ENCODE assay signal across 9 mouse cellular contexts in genomic region chr9:70921781-70922565, GRCm38 (mm10). TPM values are rescaled to one million over a fixed set of nuclear protein-coding genes. Genes with fewer than 3 reads are reported as not detected.
DNase-seq lines count a peak whose midpoint lies in the region; ATAC-seq and TF ChIP-seq lines count a peak whose summit lies in the region.
"Had no signal": no experiment of that assay in that cellular context is flagged by ENCODE, and none has a peak within 500 bp of the region (broad histone marks: within the 10 kb centered on the region; RNA-seq: fewer than 3 reads in every experiment).

No protein-coding gene starts in this region.

- peaks cover 22% of the 10 kb centered on the region for H3K4me1 ChIP-seq in hindbrain, embryonic 13.5 days (replicated peaks)
- H3K4me1 ChIP-seq in hindbrain, embryonic 12.5 days, result peaks cover under 1% of the 10 kb centered on the region
- H3K4me1 ChIP-seq in heart, embryonic 16.5 days (ENCODE audit: control insufficient read depth, insufficient read depth, low read length), result peaks cover 16% of the 10 kb centered on the region
- H3K4me1 ChIP-seq in stomach, postnatal 0 days (replicated peaks; ENCODE audit: control insufficient read depth, insufficient read depth), result peaks cover 3% of the 10 kb centered on the region; the same call in 1 of the 2 replicates

- no peaks in the 10 kb centered on the region for H3K36me3 ChIP-seq in hindbrain, embryonic 13.5 days
- no peaks in the 10 kb centered on the region for H3K36me3 ChIP-seq in hindbrain, embryonic 12.5 days
- no peaks in the 10 kb centered on the region for H3K36me3 ChIP-seq in heart, embryonic 16.5 days (ENCODE audit: control insufficient read depth, insufficient read depth)
- no peaks in the 10 kb centered on the region for H3K36me3 ChIP-seq in stomach, postnatal 0 days (ENCODE audit: control insufficient read depth, insufficient read depth, low read length)
- H3K36me3 ChIP-seq: neural tube, embryonic 12.5 days had no signal

- DNase-seq in MEL-GATA-1-ER (ENCODE audit: extremely low read depth, low read depth), result peak; percentile 89
- peak; percentile 35 for DNase-seq in cerebellum, adult 8-10 months
- peak; percentile 32 for DNase-seq in lung, postnatal 36 days
- DNase-seq in stomach, postnatal 0 days (ENCODE audit: low spot score), result peak; percentile 59
- DNase-seq in gastrocnemius, adult 8-10 months (ENCODE audit: low spot score in 2 of 2), result no peak

- no peaks in the 10 kb centered on the region for H3K27me3 ChIP-seq in hindbrain, embryonic 13.5 days
- no peaks in the 10 kb centered on the region for H3K27me3 ChIP-seq in hindbrain, embryonic 12.5 days
- H3K27me3 ChIP-seq in heart, embryonic 16.5 days (ENCODE audit: control insufficient read depth, insufficient read depth, low read length), result no peaks in the 10 kb centered on the region
- no peaks in the 10 kb centered on the region for H3K27me3 ChIP-seq in stomach, postnatal 0 days (ENCODE audit: control insufficient read depth, insufficient read depth, low read length)
- H3K27me3 ChIP-seq: neural tube, embryonic 12.5 days had no signal

- no peak overlapping the region for H3K4me2 ChIP-seq in hindbrain, embryonic 13.5 days
- no peak overlapping the region for H3K4me2 ChIP-seq in hindbrain, embryonic 12.5 days (replicated peaks)
- no peak overlapping the region for H3K4me2 ChIP-seq in heart, embryonic 16.5 days (ENCODE audit: low read depth, low read length)
- no peak overlapping the region for H3K4me2 ChIP-seq in stomach, postnatal 0 days (replicated peaks; ENCODE audit: low read depth)
- H3K4me2 ChIP-seq: neural tube, embryonic 12.5 days had no signal

- peak; percentile 54; the same call in 1 of the 2 replicates for ATAC-seq in hindbrain, embryonic 13.5 days (ENCODE audit: low FRiP score)
- ATAC-seq in hindbrain, embryonic 12.5 days (ENCODE audit: low FRiP score), result no peak
- peak; percentile 33; the same call in 1 of the 2 replicates for ATAC-seq in heart, embryonic 16.5 days (replicated peaks; ENCODE audit: extremely low read depth, insufficient read depth, low FRiP score)
- ATAC-seq in stomach, postnatal 0 days (ENCODE audit: low FRiP score, low TSS enrichment), result peak; percentile 31; the same call in 1 of the 2 replicates

- no peak for TF ChIP-seq CTCF in stomach, postnatal 0 days (IDR thresholded peaks at IDR 0.05; ENCODE audit: low read depth)

- no peak overlapping the region for H3K4me3 ChIP-seq in hindbrain, embryonic 13.5 days
- H3K4me3 ChIP-seq in hindbrain, embryonic 12.5 days, result no peak overlapping the region
- H3K4me3 ChIP-seq in heart, embryonic 16.5 days (ENCODE audit: low read length), result no peak overlapping the region
- no peak overlapping the region for H3K4me3 ChIP-seq in stomach, postnatal 0 days (ENCODE audit: low read depth, low read length)
- H3K4me3 ChIP-seq: neural tube, embryonic 12.5 days had no signal

- no peak for TF ChIP-seq EP300 in stomach, postnatal 0 days (optimal IDR thresholded peaks at IDR 0.05)

- no peak overlapping the region for H3K27ac ChIP-seq in hindbrain, embryonic 13.5 days
- no peak overlapping the region for H3K27ac ChIP-seq in hindbrain, embryonic 12.5 days
- H3K27ac ChIP-seq in heart, embryonic 16.5 days (ENCODE audit: low read length), result peak overlapping the region; percentile 30; the same call in 1 of the 2 replicates
- no peak overlapping the region for H3K27ac ChIP-seq in stomach, postnatal 0 days (replicated peaks)
- H3K27ac ChIP-seq: neural tube, embryonic 12.5 days had no signal

- no peak overlapping the region for H3K9ac ChIP-seq in hindbrain, embryonic 13.5 days
- H3K9ac ChIP-seq in hindbrain, embryonic 12.5 days, result no peak overlapping the region
- no peak overlapping the region for H3K9ac ChIP-seq in heart, embryonic 16.5 days (ENCODE audit: low read length)
- no peak overlapping the region for H3K9ac ChIP-seq in stomach, postnatal 0 days (ENCODE audit: low read length)
- H3K9ac ChIP-seq: neural tube, embryonic 12.5 days had no signal

- no peaks in the 10 kb centered on the region for H3K9me3 ChIP-seq in hindbrain, embryonic 13.5 days
- H3K9me3 ChIP-seq in hindbrain, embryonic 12.5 days (replicated peaks), result no peaks in the 10 kb centered on the region
- no peaks in the 10 kb centered on the region for H3K9me3 ChIP-seq in heart, embryonic 16.5 days (replicated peaks; ENCODE audit: control insufficient read depth, low read length)
- H3K9me3 ChIP-seq in stomach, postnatal 0 days (ENCODE audit: control insufficient read depth, low read length), result no peaks in the 10 kb centered on the region
- H3K9me3 ChIP-seq: neural tube, embryonic 12.5 days had no signal

- 69% methylated on average over 7 of the region's 7 CpGs for WGBS in hindbrain, embryonic 13.5 days
- WGBS in hindbrain, embryonic 12.5 days, result 75% methylated on average over 7 of the region's 7 CpGs
- 38% methylated on average over 7 of the region's 7 CpGs for WGBS in heart, embryonic 16.5 days
- WGBS in stomach, postnatal 0 days, result 42% methylated on average over 7 of the region's 7 CpGs

RNA-seq across cellular contexts. Expression of gene Lipc, which starts 30.1 kb away (rescaled TPM):
- polyA plus RNA-seq in hindbrain, embryonic 13.5 days (2015; fragmentation: Nextera tagmentation; extraction: Ambion mirVana), result not detected in 2 replicates
- polyA plus RNA-seq in hindbrain, embryonic 12.5 days (2016; fragmentation: Nextera tagmentation; extraction: Ambion mirVana), result 0.70 TPM in 1 of 2 replicates, not detected in the other
- polyA plus RNA-seq in heart, embryonic 16.5 days (2015; fragmentation: Nextera tagmentation; extraction: Ambion mirVana), result 0.27 and 0.56 TPM in 2 replicates
- polyA plus RNA-seq in stomach, postnatal 0 days (2015; fragmentation: Nextera tagmentation; extraction: Ambion mirVana), result 1.2 and 1.4 TPM in 2 replicates
- total RNA-seq in gastrocnemius, adult 8-10 months (2022), result not detected
- polyA plus RNA-seq: neural tube, embryonic 12.5 days had no signal

Comparison
In these comparisons a context has a peak if more than half of its experiments do, and no peak if none do; other contexts are left out.
1. DNase-seq: peak in MEL-GATA-1-ER (single experiment), cerebellum, adult 8-10 months (single experiment), lung, postnatal 36 days (single experiment) and stomach, postnatal 0 days (single experiment); none in gastrocnemius, adult 8-10 months (0 of 2).